Mouse (Mus musculus): ENCODE measurements around the gene Xrcc5. TPM values are rescaled to one million over a fixed set of nuclear protein-coding genes. Genes with fewer than 3 reads are reported as not detected.
A peak's percentile ranks its signal among the peaks of the same experiment; 100 is the strongest.

Gene Xrcc5
- polyA plus RNA-seq (2015; fragmentation: Nextera tagmentation; extraction: Ambion mirVana), result 35.4 and 36.0 TPM in 2 replicates

DNA sequence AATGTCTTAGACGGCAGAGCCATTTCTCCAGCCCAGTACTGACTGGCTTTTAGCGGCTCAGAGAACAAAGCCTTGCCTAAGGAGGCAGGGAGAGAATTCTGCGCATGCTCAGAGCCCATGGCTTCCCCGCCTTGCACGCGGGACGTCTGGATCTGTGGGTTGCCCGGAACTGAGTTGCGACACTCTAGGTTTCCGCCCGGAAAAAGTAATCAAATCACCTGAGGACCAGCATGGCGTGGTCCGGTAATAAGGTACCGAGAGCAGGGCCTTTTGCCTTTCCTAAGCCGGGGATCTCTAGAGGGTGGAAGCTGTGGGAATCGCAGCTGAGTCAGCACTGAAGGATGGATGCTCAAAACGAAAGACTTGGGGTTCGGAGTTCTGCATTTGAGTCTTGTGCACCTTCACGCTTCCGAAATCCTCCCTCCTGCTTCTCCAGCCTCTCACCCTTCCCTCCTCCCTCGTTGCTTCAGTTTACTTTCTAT is at the start of gene Xrcc5:
Gene Xrcc5, plus strand, starts transcription at position 105 of the 482 bp plus-strand sequence.
- Histone ChIP-seq H3K4me1 (peaks cover 2% of the 10 kb centered on the region; the same call in 1 of the 2 replicates), H3K36me3 (no peaks in the 10 kb centered on the region), H3K9ac (peak within 1 kb of the TSS; percentile 52), H3K27ac (peak within 1 kb of the TSS; percentile 81), H3K9me3 (no peaks in the 10 kb centered on the region), H3K4me3 (peak within 1 kb of the TSS; percentile 50), H3K4me2 (peak within 1 kb of the TSS; percentile 73), H3K27me3 (no peaks in the 10 kb centered on the region)
- under 1% methylated on average over 21 of the region's 21 CpGs for WGBS
- peak; percentile 96 for ATAC-seq (ENCODE audit: borderline replicate concordance, extremely low read depth, low FRiP score, low TSS enrichment)

DNA sequence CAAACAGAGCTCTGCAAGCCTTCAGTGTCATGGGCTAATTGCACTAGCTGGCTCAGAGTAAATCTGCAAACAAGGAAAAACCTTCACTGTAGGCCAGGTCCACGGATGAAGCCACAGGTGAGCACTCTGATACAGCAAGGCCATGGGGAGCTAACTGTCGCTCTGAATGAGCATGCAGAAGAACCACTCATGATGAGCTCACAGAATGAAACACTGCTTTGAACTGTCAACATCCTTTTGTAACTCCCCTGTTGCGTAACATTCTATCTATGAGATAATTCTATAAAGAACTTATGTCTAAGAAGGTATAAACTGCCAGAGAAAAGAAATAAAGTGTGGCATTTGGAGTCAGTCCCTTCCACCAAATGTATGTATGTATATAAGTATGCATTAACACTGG is 44.1 kb upstream of the Xrcc5 start:
- H3K4me3 ChIP-seq, result no peak overlapping the region

DNA sequence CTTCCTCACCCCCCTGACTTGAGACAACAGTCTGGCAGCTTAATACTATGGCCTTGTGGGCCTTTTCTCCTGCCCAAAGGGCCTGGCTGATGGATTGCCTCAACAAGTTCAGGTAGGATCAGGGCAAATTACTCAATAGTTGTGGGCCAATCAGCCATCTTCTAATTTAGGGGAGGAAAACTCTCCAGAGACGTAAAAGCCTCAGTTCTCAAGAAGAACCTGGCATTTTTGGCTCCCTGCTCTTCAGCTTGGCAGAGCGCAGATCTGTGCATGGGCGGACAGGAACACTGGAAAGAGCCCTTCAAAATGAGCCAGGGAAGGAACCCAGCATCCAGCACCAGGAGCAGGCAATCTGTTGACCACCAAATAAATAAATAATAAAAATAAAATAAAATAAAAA is 29.1 kb upstream of the Xrcc5 start:
- Histone ChIP-seq H3K9ac (no peak overlapping the region), H3K27me3 (no peaks in the 10 kb centered on the region), H3K27ac (no peak overlapping the region), H3K9me3 (no peaks in the 10 kb centered on the region), H3K4me1 (0 out of 2 replicates have a peak, but pooled peaks cover 3% of the 10 kb centered on the region), H3K36me3 (peaks cover 10% of the 10 kb centered on the region), H3K4me2 (no peak overlapping the region), H3K4me3 (no peak overlapping the region)
- ATAC-seq (ENCODE audit: borderline replicate concordance, extremely low read depth, low FRiP score, low TSS enrichment), result no peak
- 92% methylated on average over 3 of the region's 3 CpGs for WGBS

More for the DNA sequence above, 44.1 kb upstream of the Xrcc5 start:
- Histone ChIP-seq H3K9ac (no peak overlapping the region), H3K4me1 (no peaks in the 10 kb centered on the region), H3K36me3 (peaks cover 4% of the 10 kb centered on the region; the same call in 1 of the 2 replicates), H3K9me3 (no peaks in the 10 kb centered on the region), H3K4me2 (no peak overlapping the region), H3K27me3 (no peaks in the 10 kb centered on the region), H3K27ac (no peak overlapping the region)
- ATAC-seq (ENCODE audit: borderline replicate concordance, extremely low read depth, low FRiP score, low TSS enrichment), result no peak
- 91% methylated on average over 3 of the region's 3 CpGs for WGBS

GRCm38 (mm10) chr1:72282604-72283003 is 24.6 kb upstream of the Xrcc5 start:
- no peak overlapping the region for H3K9ac ChIP-seq
- peaks cover 11% of the 10 kb centered on the region for H3K4me1 ChIP-seq
- no peaks in the 10 kb centered on the region for H3K36me3 ChIP-seq
- H3K9me3 ChIP-seq, result no peaks in the 10 kb centered on the region
- H3K27ac ChIP-seq, result no peak overlapping the region
- no peak overlapping the region for H3K4me2 ChIP-seq
- peaks cover 13% of the 10 kb centered on the region for H3K27me3 ChIP-seq
- no peak overlapping the region for H3K4me3 ChIP-seq
- no peak for ATAC-seq (ENCODE audit: borderline replicate concordance, extremely low read depth, low FRiP score, low TSS enrichment)
- 64% methylated on average over 1 of the region's 1 CpGs for WGBS

- peak within 1 kb of the TSS; percentile 72 for H3K9ac ChIP-seq
- no peaks in the 10 kb centered on the region for H3K36me3 ChIP-seq
- H3K4me3 ChIP-seq, result peak within 1 kb of the TSS; percentile 58
- no peaks in the 10 kb centered on the region for H3K9me3 ChIP-seq
- peak; percentile 100 for ATAC-seq (ENCODE audit: borderline replicate concordance, extremely low read depth, low FRiP score, low TSS enrichment)
- H3K4me2 ChIP-seq, result peak within 1 kb of the TSS; percentile 85
- WGBS, result under 1% methylated on average over 30 of the region's 30 CpGs
- H3K27ac ChIP-seq, result 0 out of 2 replicates have a peak within 1 kb of the TSS, but pooled peaks have one; percentile 27
- peaks cover 13% of the 10 kb centered on the region for H3K27me3 ChIP-seq
- peaks cover 11% of the 10 kb centered on the region for H3K4me1 ChIP-seq
Observed at GRCm38 (mm10) chr1:72283992-72284485, 23.2 kb upstream of the Xrcc5 start, which contains the start of the genes Pecr and Tmem169. Gene Pecr (minus strand): TSS chr1:72284314. Gene Tmem169 (plus strand): TSS chr1:72284369.

DNA sequence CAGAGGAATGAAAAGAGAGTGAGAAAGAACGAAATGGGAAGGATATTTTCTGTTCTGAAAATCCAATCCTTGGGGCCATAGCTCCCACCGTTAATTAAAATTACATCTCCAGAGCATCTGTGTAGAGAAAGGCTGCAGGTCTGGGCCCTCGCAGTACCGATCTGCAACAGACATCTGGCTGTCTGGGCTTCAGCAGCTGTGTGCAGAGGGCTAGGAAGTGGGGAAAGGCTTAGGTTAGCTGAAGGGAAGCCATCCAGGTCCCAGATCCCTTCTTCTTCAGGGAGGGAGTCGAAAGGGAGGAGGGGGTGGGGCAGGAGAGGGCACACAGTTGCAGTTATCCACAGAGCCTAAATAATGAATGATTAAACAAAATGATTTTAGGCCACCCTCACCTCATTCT is 22.7 kb upstream of the Xrcc5 start:
- no peak for ATAC-seq (ENCODE audit: borderline replicate concordance, extremely low read depth, low FRiP score, low TSS enrichment)
- peaks cover 11% of the 10 kb centered on the region for H3K4me1 ChIP-seq
- no peak overlapping the region for H3K27ac ChIP-seq
- no peak overlapping the region for H3K9ac ChIP-seq
- WGBS, result 6% methylated on average over 5 of the region's 5 CpGs
- H3K36me3 ChIP-seq, result no peaks in the 10 kb centered on the region
- peak overlapping the region; percentile 85 for H3K4me2 ChIP-seq
- peak overlapping the region; percentile 58 for H3K4me3 ChIP-seq
- H3K9me3 ChIP-seq, result no peaks in the 10 kb centered on the region
- H3K27me3 ChIP-seq, result peaks cover 13% of the 10 kb centered on the region

DNA sequence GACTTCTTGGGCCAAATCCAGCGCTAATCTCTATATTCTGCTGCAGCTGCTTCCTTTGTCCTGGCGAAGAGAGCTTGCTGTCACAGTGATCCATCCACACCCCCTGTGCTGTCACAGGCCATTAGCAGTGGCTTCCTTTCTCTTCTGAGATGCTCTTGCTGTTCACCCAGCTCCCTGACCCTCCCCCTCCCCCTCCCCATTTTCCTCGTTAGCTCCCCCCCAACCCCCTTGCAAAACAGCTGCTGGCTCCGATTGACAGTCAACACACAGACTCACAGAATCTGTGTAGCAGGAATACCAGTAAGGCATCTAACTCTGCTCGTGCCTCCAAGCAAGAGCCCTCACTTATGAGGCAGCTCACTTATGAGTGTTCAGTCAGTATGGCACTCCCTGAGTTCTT is 20.3 kb upstream of the Xrcc5 start:
- H3K27me3 ChIP-seq, result peaks cover 13% of the 10 kb centered on the region
- no peak overlapping the region for H3K4me3 ChIP-seq
- H3K4me1 ChIP-seq, result peaks cover 11% of the 10 kb centered on the region
- H3K9ac ChIP-seq, result no peak overlapping the region
- ATAC-seq (ENCODE audit: borderline replicate concordance, extremely low read depth, low FRiP score, low TSS enrichment), result no peak
- H3K9me3 ChIP-seq, result no peaks in the 10 kb centered on the region
- H3K4me2 ChIP-seq, result no peak overlapping the region
- WGBS, result 26% methylated on average over 5 of the region's 5 CpGs
- no peak overlapping the region for H3K27ac ChIP-seq
- no peaks in the 10 kb centered on the region for H3K36me3 ChIP-seq

- no peak for ATAC-seq (ENCODE audit: borderline replicate concordance, extremely low read depth, low FRiP score, low TSS enrichment)
- Histone ChIP-seq H3K36me3 (no peaks in the 10 kb centered on the region), H3K27ac (no peak overlapping the region), H3K4me3 (no peak overlapping the region), H3K4me2 (no peak overlapping the region), H3K27me3 (peaks cover 13% of the 10 kb centered on the region), H3K9ac (no peak overlapping the region), H3K9me3 (no peaks in the 10 kb centered on the region), H3K4me1 (peaks cover 8% of the 10 kb centered on the region)
- WGBS, result 75% methylated on average over 4 of the region's 4 CpGs
Observed at GRCm38 (mm10) chr1:72287893-72288292, 19.3 kb upstream of the Xrcc5 start.

DNA sequence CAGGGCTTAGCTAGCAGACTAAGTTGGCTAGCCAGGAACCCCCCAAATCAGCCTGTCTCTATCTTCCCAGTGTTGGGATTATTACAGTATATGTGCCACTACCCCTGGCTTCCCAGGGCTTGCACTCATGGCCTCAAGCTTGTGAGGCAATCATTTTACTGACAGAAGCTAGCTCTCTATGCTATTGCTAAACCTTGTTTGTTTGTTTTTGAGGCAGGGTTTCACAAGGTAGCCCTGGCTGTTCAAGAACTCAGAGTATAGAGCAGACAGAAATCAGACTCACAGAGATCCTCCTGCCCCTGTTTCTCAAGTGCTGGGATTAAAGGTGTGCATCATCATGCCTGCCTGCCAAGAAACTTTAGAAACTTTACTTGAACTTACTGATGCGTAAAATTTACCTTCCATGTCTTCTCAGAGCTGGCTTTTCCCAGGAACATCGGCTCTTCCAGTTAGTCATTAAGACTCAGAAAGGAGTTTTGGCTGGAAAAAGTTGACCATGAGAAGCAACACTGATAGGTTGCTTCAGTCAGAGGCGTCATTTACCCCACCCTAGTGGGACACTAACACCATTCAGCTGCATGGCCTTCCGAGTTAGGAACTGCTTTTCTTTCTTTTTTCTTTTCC is 18.6 kb upstream of the Xrcc5 start:
- Histone ChIP-seq H3K4me1 (peaks cover 8% of the 10 kb centered on the region), H3K27ac (no peak overlapping the region), H3K4me2 (no peak overlapping the region), H3K9ac (no peak overlapping the region), H3K36me3 (no peaks in the 10 kb centered on the region), H3K27me3 (peaks cover 13% of the 10 kb centered on the region), H3K4me3 (no peak overlapping the region), H3K9me3 (no peaks in the 10 kb centered on the region)
- WGBS, result 76% methylated on average over 4 of the region's 4 CpGs
- no peak for ATAC-seq (ENCODE audit: borderline replicate concordance, extremely low read depth, low FRiP score, low TSS enrichment)

DNA sequence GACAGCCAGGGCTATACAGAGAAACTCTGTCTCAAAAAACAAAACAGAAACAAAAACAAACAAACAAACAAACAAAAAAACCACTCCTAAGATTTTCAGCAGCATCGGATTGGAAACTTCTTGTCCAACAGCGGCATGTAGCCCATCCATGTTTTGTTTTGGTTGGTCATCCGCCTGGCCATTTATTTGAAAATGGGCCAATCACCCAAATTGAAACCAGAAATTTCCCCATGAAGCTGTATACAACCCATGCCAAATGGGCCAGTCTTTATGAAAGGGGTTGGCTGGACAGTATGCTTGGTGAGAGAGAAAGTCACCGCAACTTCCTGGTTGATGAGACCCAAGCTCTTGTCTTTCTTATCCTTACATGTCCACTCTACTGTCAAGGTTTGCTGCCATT is 16.3 kb upstream of the Xrcc5 start:
- no peak overlapping the region for H3K9ac ChIP-seq

GRCm38 (mm10) chr1:72291421-72291820 is 15.8 kb upstream of the Xrcc5 start:
- Histone ChIP-seq H3K27ac (no peak overlapping the region), H3K4me2 (no peak overlapping the region), H3K27me3 (no peaks in the 10 kb centered on the region), H3K4me3 (no peak overlapping the region), H3K4me1 (peaks cover 4% of the 10 kb centered on the region; the same call in 1 of the 2 replicates), H3K36me3 (no peaks in the 10 kb centered on the region), H3K9me3 (no peaks in the 10 kb centered on the region), H3K9ac (no peak overlapping the region)
- WGBS, result 92% methylated on average over 4 of the region's 4 CpGs
- no peak for ATAC-seq (ENCODE audit: borderline replicate concordance, extremely low read depth, low FRiP score, low TSS enrichment)

More for the DNA sequence above, 16.3 kb upstream of the Xrcc5 start:
- H3K4me3 ChIP-seq, result no peak overlapping the region
- H3K27ac ChIP-seq, result no peak overlapping the region
- H3K9me3 ChIP-seq, result no peaks in the 10 kb centered on the region
- ATAC-seq (ENCODE audit: borderline replicate concordance, extremely low read depth, low FRiP score, low TSS enrichment), result no peak
- H3K4me1 ChIP-seq, result peaks cover 4% of the 10 kb centered on the region; the same call in 1 of the 2 replicates
- H3K36me3 ChIP-seq, result no peaks in the 10 kb centered on the region
- no peaks in the 10 kb centered on the region for H3K27me3 ChIP-seq
- WGBS, result 92% methylated on average over 4 of the region's 4 CpGs
- H3K4me2 ChIP-seq, result no peak overlapping the region

GRCm38 (mm10) chr1:72291925-72292324 is 15.3 kb upstream of the Xrcc5 start:
- Histone ChIP-seq H3K27me3 (no peaks in the 10 kb centered on the region), H3K36me3 (no peaks in the 10 kb centered on the region), H3K27ac (no peak overlapping the region), H3K4me3 (no peak overlapping the region), H3K9me3 (no peaks in the 10 kb centered on the region), H3K9ac (no peak overlapping the region), H3K4me2 (no peak overlapping the region), H3K4me1 (no peaks in the 10 kb centered on the region; the same call in 1 of the 2 replicates)
- WGBS, result 79% methylated on average over 2 of the region's 2 CpGs
- ATAC-seq (ENCODE audit: borderline replicate concordance, extremely low read depth, low FRiP score, low TSS enrichment), result no peak
